Mouse (Mus musculus) heart, embryonic 14.5 days (tissue): Measurements from ENCODE around the gene Abcd1. TPM values are rescaled to one million over a fixed set of nuclear protein-coding genes. Genes with fewer than 3 reads are reported as not detected.

ENCODE experiments used
- ATAC-seq: fragments of 200-750 bp; cut with Nextera tagmentation; 2 replicates; pipeline ENCODE4 v1.8.0; 2017; ENCODE audit warnings: low read depth, moderate TSS enrichment; ENCODE audit not compliant: insufficient number of reproducible peaks, insufficient read depth, low FRiP score
- H3K27ac ChIP-seq, 2 experiments: fragments of 200-500 bp in 1 of 2; fragments of 300-500 bp in 1 of 2; sonication (generic) in 1 of 2; replicated peaks in 1 of 2; 2 replicates each; pipeline ENCODE4 v1.5.1; 2012 to 2014; ENCODE audit warnings: low read depth in 2 of 2, low read length in 2 of 2, control low read depth in 1 of 2, mild to moderate bottlenecking in 1 of 2, mixed read lengths in 1 of 2; ENCODE audit not compliant: control insufficient read depth in 1 of 2, insufficient read depth in 1 of 2
- H3K27me3 ChIP-seq: fragments of 300-500 bp; sonication (generic); 2 replicates; pipeline ENCODE4 v1.6.1; 2014; ENCODE audit warnings: mild to moderate bottlenecking, low read length, control low read depth; ENCODE audit not compliant: control insufficient read depth, insufficient read depth
- H3K36me3 ChIP-seq: fragments of 300-500 bp; sonication (generic); 2 replicates; pipeline ENCODE4 v1.6.1; 2014; ENCODE audit warnings: mild to moderate bottlenecking, control low read depth, low read length, mixed read lengths; ENCODE audit not compliant: control insufficient read depth, insufficient read depth
- H3K4me1 ChIP-seq, 2 experiments: fragments of 200-500 bp in 1 of 2; fragments of 300-500 bp in 1 of 2; sonication (generic) in 1 of 2; 2 replicates each; pipeline ENCODE4 v1.6.1; 2012 to 2014; ENCODE audit warnings: low read length in 2 of 2, control low read depth in 1 of 2, mixed read lengths in 1 of 2; ENCODE audit not compliant: control insufficient read depth in 2 of 2, insufficient read depth in 2 of 2
- H3K4me2 ChIP-seq: fragments of 300-500 bp; sonication (generic); 2 replicates; pipeline ENCODE4 v1.6.1; 2014; ENCODE audit warnings: mild to moderate bottlenecking, low read length
- H3K4me3 ChIP-seq, 2 experiments: fragments of 200-500 bp in 1 of 2; fragments of 300-500 bp in 1 of 2; sonication (generic) in 1 of 2; 2 replicates each; pipeline ENCODE4 v1.5.1; 2012 to 2014; ENCODE audit warnings: low read length in 2 of 2, mild to moderate bottlenecking in 2 of 2, control low read depth in 1 of 2, low read depth in 1 of 2, moderate library complexity in 1 of 2; ENCODE audit not compliant: control insufficient read depth in 1 of 2, insufficient read depth in 1 of 2
- H3K9ac ChIP-seq: fragments of 300-500 bp; sonication (generic); 2 replicates; pipeline ENCODE4 v1.6.1; 2014; ENCODE audit warnings: mild to moderate bottlenecking, low read length
- H3K9me3 ChIP-seq: fragments of 300-500 bp; sonication (generic); 2 replicates; pipeline ENCODE4 v1.6.1; 2016; ENCODE audit warnings: low read length, control low read depth; ENCODE audit not compliant: control insufficient read depth
- WGBS: fragments of 180-500 bp; shearing (Covaris S2); extraction: QIAGEN DNeasy Blood & Tissue Kit; methylation state at CpG from one replicate; pipeline ENCODE4 v1.1.7; 2014; 5-methylcytosine and 5-hydroxymethylcytosine counted together
- polyA plus RNA-seq: library from polyadenylated mRNA; unstranded; fragments of >200 nt; fragmentation: Nextera tagmentation; extraction: Ambion mirVana; gene quantifications from 2 replicates; pipeline ENCODE4 v1.2.1, GENCODE M21; 2014

The Abcd1 gene
- polyA plus RNA-seq, 1 experiment from 2014 or later: 12.2 TPM

- H3K27ac ChIP-seq: no peak overlapping the region
- peaks cover 4% of the 10 kb centered on the region in 2 experiments; a peak in 2 of 4 replicates for H3K4me1 ChIP-seq
- ATAC-seq: no peak
- H3K4me3 ChIP-seq: no peak overlapping the region
- no peak overlapping the region for H3K4me2 ChIP-seq
- H3K9me3 ChIP-seq: no peaks in the 10 kb centered on the region
- H3K9ac ChIP-seq: no peak overlapping the region
- H3K27me3 ChIP-seq: no peaks in the 10 kb centered on the region
- 82% methylated on average over 2 of the region's 2 CpGs for WGBS
- H3K36me3 ChIP-seq: peaks cover 72% of the 10 kb centered on the region
Observed at GRCm38 (mm10) chrX:73684156-73684555, 32.2 kb upstream of the Abcd1 start.

GRCm38 (mm10) chrX:73684978-73685377, 31.4 kb upstream of the Abcd1 start:
- peaks cover 71% of the 10 kb centered on the region for H3K36me3 ChIP-seq
- H3K27ac ChIP-seq: peak overlapping the region; percentile 91 to 92
- no peak overlapping the region for H3K4me2 ChIP-seq
- H3K4me1 ChIP-seq: peaks cover 4% of the 10 kb centered on the region in 2 experiments; a peak in 2 of 4 replicates
- H3K9ac ChIP-seq: no peak overlapping the region
- H3K4me3 ChIP-seq: no peak overlapping the region
- no peak for ATAC-seq
- no peaks in the 10 kb centered on the region for H3K9me3 ChIP-seq
- H3K27me3 ChIP-seq: no peaks in the 10 kb centered on the region

- Histone ChIP-seq H3K9me3 (no peaks in the 10 kb centered on the region), H3K4me1 (peaks cover 4% of the 10 kb centered on the region in 2 experiments; a peak in 2 of 4 replicates), H3K4me3 (no peak overlapping the region), H3K27me3 (no peaks in the 10 kb centered on the region), H3K36me3 (peaks cover 70% of the 10 kb centered on the region), H3K27ac (peak overlapping the region; percentile 91 to 92), H3K9ac (peak overlapping the region; percentile 46; the same call in 1 of the 2 replicates), H3K4me2 (no peak overlapping the region)
- WGBS: 50% methylated on average over 3 of the region's 3 CpGs
- peak; percentile 59 for ATAC-seq
Observed at GRCm38 (mm10) chrX:73685629-73686028, 30.8 kb upstream of the Abcd1 start.

GRCm38 (mm10) chrX:73690917-73691629, 25.3 kb upstream of the Abcd1 start:
- Histone ChIP-seq H3K36me3 (peaks cover 52% of the 10 kb centered on the region), H3K4me3 (no peak overlapping the region), H3K9ac (no peak overlapping the region), H3K27ac (0 out of 4 replicates have a peak overlapping the region, but pooled peaks of 1 of the 2 experiments have one; percentile 9), H3K4me2 (no peak overlapping the region), H3K9me3 (no peaks in the 10 kb centered on the region), H3K4me1 (peaks cover 0 to 3% of the 10 kb centered on the region in 2 experiments; a peak in 2 of 4 replicates), H3K27me3 (no peaks in the 10 kb centered on the region)
- ATAC-seq: no peak
- 42% methylated on average over 5 of the region's 5 CpGs for WGBS

GRCm38 (mm10) chrX:73700472-73700871, 15.9 kb upstream of the Abcd1 start:
- no peak for ATAC-seq
- Histone ChIP-seq H3K9me3 (no peaks in the 10 kb centered on the region), H3K9ac (no peak overlapping the region), H3K4me1 (no peaks in the 10 kb centered on the region), H3K36me3 (peaks cover 23% of the 10 kb centered on the region), H3K27ac (no peak overlapping the region), H3K4me3 (no peak overlapping the region), H3K27me3 (no peaks in the 10 kb centered on the region), H3K4me2 (no peak overlapping the region)
- WGBS: 77% methylated on average over 1 of the region's 1 CpGs

- ATAC-seq: 0 out of 2 replicates have a peak, but pooled peaks have one; percentile 4
- Histone ChIP-seq H3K36me3 (peaks cover 28% of the 10 kb centered on the region), H3K4me1 (peaks cover 19 to 29% of the 10 kb centered on the region in 2 experiments), H3K27me3 (no peaks in the 10 kb centered on the region), H3K9me3 (no peaks in the 10 kb centered on the region), H3K9ac (peak overlapping the region; percentile 79), H3K4me2 (peak overlapping the region; percentile 74), H3K27ac (peak overlapping the region; percentile 75 to 78), H3K4me3 (peak overlapping the region; percentile 54 to 86)
- 21% methylated on average over 20 of the region's 21 CpGs for WGBS
Observed at GRCm38 (mm10) chrX:73715476-73716108, 805 bp upstream of the Abcd1 start.

- Histone ChIP-seq H3K27ac (peak overlapping the region; percentile 78 to 80), H3K4me3 (peak overlapping the region; percentile 54 to 86), H3K9ac (peak overlapping the region; percentile 79), H3K4me2 (peak overlapping the region; percentile 74), H3K27me3 (no peaks in the 10 kb centered on the region), H3K36me3 (peaks cover 15% of the 10 kb centered on the region), H3K4me1 (peaks cover 19 to 29% of the 10 kb centered on the region in 2 experiments), H3K9me3 (no peaks in the 10 kb centered on the region)
- WGBS: 31% methylated on average over 30 of the region's 30 CpGs
- peak; percentile 7; the same call in 1 of the 2 replicates for ATAC-seq
Observed at GRCm38 (mm10) chrX:73716709-73717545, 530 bp downstream of the Abcd1 start.
